Mouse (Mus musculus) brain, adult 2 months (tissue): ENCODE measurements around the gene Psmd2.

ENCODE experiments used
- DNase-seq: peaks from one replicate; pipeline ENCODE4 v3.0.0; 2011; ENCODE audit warnings: low read depth, low spot score

Psmd2 gene

GRCm38 (mm10) chr16:20701729-20702521 lies 50.5 kb downstream of the Psmd2 start:
- no peak for DNase-seq

GRCm38 (mm10) chr16:20702522-20702893 lies 51.1 kb downstream of the Psmd2 start:
- DNase-seq, result peak; percentile 78

DNA sequence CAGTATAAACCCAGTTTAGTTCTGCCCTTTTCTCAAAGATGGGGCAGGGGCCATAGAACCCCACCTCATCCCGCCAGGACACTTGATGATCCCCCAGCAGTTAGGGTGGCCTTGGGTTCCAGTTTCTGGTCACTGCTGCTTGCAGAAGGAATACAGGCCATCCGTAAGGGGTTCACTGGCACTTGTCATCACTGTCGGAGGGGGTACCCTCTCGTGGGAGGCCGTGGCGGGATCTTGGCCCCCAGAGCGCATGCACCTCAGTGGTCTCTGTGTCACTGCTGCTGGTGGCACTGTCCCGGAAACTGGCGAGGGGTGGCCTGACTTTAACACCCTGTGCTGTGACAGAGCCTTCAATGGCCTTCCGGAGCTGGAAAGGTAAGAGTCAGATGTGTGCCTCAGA lies 51.6 kb downstream of the Psmd2 start:
- DNase-seq, result no peak

GRCm38 (mm10) chr16:20703699-20704400 lies 52.4 kb downstream of the Psmd2 start:
- no peak for DNase-seq

DNA sequence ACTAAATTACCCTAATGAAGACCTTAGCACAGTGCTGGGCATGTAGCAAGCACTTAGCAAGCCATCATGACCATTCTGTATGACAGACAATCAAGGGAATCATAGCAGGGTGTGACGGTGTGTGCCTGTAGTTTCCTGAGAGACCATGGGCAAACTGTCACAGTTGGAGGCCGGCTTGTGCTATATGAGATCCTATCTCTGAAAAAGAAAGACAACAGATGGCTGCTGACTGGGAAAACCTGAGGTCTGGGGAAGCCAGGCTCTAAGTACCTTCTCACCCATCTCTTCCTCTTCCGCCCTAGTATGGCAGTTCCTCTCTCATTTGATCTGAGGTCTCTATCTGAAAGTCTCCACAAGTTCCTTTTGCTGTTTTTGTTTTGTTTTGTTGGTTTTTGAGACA lies 54.3 kb downstream of the Psmd2 start:
- peak; percentile 70 for DNase-seq

GRCm38 (mm10) chr16:20706407-20707055 lies 55.1 kb downstream of the Psmd2 start:
- DNase-seq, result no peak

- DNase-seq, result no peak
Measured at GRCm38 (mm10) chr16:20708220-20708938, 56.9 kb downstream of the Psmd2 start.

DNA sequence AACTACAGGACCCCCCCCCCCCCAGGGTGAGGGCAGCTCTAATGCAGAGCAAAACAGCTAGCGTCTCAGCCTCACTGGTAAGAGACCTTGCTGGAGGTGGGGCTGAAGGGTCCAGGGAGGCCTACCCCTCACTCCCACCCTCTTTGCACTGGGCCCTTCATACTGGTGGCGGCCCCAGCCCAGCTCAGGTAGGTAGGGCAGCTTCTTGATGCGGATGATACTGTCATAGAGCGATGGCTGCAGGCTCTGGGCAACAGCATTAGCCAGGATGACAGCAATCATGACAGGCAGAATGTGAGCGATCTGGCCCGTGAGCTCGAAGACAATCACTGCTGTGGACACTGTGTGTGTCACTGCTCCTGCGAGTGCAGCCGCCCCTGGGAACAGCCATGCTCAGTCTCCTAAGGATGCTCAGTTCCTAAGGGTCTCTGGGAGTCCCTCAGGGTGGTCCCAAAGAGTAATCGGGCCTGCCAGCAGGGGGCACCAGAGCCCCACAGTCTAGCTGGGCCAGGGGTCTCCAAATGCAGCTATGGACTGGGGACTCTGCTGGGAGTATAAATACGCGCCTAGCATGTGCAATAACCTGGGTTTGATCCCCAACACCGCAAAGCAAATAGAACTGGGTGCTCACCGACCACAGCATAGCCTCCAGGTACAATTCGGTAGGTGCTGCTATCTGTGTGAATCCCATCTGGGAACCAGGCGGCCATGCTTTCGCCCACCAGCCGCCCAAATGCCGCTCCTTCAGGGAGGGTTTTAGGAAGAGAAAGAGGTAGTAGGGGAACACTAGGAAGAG lies 57.7 kb downstream of the Psmd2 start:
- no peak for DNase-seq

- no peak for DNase-seq
Measured at GRCm38 (mm10) chr16:20710370-20710769, 58.9 kb downstream of the Psmd2 start.

DNA sequence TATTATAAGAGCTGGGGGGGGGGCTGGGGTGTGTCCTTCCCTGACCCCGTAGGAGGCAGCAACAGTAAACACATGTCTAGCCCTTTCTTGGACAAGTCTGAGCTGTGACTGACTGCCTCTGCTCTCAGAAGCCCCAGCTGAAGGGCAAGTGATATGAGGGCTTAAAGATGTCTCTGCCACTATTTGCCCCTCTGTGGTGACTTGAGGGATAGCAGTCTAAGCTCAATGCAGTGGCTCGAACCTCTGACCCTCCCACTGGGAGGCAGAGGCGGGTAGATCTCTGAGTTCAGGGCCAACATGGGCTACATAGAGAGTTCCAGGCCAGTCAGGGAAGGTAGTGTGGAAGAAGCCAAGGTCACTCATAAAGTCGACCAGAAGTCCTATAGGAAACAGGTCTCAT lies 59.4 kb downstream of the Psmd2 start:
- no peak for DNase-seq

GRCm38 (mm10) chr16:20712190-20712589 lies 60.7 kb downstream of the Psmd2 start:
- DNase-seq, result no peak

- DNase-seq, result no peak
Measured at GRCm38 (mm10) chr16:20712889-20713288, 61.4 kb downstream of the Psmd2 start.
